Mouse (Mus musculus) yolk sac, embryonic 10.5 days (tissue): ENCODE results near the gene Dnaic2.

Experiments
- DNase-seq: peaks from one replicate; pipeline ENCODE4 v3.0.0-alpha.2; 2017; ENCODE audit warnings: low spot score

The Dnaic2 gene

DNA sequence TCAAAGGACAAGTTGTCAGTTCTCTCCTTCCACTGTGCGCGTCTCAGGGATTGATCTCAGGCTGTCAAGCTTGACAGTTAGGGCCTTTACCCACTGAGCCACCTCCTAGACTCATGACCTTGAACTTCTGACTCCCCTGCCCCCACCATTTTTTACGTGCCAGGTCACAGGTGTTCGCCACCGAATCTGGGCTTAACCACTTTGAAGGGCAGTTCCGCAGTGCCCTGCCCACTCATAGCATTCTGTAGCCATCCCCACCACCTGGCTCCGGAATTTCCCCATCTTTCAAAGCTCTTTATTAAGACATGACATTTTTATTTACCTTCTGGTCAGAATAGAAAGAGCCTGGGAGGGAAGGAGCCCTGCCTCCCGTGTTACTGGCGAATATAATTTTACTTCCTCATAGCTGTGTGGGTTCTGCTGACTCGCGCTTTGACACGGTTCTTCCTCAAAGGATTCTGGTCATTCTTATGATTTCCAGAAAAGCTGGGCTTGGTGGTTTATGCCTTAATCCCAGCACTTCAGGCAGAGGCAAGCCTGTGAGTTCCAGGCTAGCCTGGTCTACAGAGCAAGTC, 20.4 kb downstream of the Dnaic2 start:
- DNase-seq, result no peak

DNA sequence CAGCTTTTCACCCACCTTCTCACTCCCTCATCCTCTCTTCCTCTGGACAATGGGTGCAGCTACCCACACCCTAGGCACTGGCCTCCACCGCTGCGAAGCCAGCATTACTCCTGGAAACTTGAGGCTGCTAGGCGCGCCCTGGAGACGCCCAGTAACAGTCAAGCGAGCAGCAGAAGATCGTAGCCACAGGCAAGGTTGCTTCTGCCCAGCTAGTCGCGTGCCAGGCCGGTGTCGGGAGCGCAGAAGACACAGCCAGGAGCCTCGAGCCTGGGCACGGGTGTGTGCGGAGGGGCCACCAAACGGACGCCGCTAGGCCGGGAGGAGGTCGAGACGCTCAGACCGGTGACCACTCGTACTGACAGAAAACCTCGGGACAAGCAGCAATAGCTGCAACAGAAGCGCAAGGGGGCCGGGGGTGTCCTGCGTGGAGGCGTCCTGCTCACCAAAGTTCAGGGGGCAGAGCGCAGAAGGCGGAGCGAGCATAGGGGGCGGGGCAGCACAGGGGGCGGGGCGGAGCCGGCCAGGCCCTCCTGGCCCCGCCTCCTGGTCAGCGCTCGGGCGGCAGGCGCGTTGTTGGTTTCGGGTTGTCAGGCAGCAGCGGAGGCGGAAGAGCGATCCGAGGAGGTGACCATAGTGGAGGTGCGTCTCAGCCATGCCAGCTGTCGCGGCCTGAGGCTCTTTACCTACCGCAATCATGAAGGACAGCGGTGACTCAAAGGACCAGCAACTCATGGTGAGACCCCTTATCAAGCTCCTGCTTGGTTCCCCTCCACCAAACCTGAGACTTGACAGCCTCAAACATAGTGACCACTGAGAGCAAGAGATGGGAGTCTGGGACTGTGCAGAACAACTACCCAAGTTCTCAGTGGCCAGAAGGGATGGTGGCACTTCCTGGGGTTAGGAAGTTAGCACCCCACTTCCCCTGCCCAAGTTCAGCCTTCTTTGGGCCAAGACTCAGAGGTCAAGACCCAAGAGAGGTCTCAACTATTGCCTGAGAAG, 37.9 kb downstream of the Dnaic2 start, which contains the start of gene Kif19a:
Gene Kif19a (plus strand): TSS at position 569 of the 999 bp plus-strand sequence.
- peak; percentile 68 for DNase-seq

DNA sequence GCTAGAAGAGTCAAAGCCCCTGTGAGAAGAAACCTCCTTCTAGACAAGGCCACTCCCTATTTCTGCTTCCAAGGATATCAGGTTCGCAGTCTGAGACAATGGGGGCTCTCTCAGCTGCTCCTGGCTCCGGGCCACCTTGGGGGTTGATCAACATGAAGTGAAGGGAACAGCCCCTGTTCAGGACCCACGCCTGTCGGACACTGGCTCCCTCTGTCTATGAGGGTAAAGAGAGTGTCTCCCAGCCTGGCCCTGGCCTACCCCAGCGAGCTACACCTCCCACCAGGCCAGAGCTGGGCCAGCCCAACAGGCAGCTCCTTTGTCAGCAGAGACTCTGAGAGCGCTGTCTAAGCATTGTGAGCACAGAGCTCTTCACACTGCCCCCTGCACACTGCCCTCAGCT, 42.7 kb downstream of the Dnaic2 start:
- DNase-seq, result no peak

DNA sequence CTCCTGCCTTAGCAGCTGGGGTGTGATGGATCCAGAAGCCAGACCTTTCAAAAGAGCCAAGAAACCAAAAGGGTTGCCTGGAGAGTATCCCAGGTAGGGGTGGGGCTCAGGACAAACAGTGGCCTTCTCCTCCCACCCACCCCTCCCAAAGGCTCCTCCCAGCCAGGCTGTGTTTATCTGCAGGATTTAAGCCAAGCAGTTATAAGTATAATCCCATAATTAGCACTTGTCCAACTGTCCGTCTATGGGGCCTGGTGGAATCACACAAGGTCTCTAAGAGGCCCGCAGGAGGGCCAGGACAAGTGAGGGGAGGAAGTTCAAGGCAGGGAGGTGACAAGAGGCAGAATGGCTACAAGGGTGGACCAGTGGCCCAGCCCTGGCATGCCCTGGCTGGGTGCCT, 44.7 kb downstream of the Dnaic2 start:
- DNase-seq, result no peak

DNA sequence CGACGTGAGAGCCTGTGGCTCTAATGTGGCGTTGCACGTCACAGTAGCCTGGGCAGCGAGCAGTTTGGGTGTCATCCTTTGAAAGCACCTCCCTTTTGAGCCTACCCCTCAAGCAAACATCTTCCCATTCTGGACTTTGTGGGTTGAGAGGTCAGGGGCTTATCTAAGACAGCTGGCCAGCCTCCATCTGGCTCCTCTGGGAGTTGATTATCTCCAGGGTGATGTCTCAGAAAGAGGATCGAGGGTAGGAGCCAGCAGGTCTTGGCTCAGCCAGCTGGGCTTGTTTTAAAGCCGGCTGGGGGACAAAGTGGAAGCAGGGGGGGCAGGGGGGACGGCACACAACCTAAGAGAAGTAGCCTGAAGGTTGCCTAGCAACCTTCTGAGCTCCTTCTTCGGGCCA, 52.9 kb downstream of the Dnaic2 start:
- DNase-seq, result no peak

DNA sequence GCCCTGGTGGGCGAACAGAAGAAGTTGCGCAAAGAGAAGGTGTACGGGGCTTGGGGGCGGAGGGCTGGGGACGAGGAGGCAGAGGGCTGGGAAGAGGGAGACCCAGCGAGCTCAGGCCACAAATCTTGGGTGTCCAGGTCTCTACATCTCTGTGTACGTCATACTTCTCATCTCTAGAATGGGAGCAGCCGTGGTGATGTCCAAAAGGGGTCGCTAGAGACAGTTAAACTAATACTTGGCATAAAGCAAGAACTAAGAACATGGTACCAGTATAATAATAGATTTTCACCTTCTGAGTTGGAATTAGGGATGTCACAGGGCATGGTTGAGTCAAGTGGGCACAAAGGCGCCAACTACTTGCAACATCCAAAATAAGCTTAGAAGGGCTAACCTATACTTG, 58.7 kb downstream of the Dnaic2 start:
- DNase-seq, result no peak

DNA sequence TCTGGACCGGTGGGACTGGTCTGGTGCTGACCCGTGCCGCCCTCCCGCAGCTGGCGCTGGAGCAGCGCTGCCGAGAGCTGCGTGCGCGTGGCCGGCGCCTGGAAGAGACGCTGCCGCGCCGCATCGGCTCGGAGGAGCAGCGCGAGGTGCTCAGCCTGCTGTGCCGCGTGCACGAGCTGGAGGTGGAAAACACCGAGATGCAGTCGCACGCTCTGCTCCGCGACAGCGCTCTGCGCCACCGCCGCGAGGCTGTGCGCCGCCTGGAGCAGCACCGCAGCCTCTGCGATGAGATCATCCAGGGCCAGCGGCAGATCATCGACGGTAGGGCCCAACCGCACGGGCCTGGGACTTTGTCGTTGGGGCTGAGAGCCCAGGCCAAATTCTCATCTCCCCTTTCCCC, 59.1 kb downstream of the Dnaic2 start:
- no peak for DNase-seq

DNA sequence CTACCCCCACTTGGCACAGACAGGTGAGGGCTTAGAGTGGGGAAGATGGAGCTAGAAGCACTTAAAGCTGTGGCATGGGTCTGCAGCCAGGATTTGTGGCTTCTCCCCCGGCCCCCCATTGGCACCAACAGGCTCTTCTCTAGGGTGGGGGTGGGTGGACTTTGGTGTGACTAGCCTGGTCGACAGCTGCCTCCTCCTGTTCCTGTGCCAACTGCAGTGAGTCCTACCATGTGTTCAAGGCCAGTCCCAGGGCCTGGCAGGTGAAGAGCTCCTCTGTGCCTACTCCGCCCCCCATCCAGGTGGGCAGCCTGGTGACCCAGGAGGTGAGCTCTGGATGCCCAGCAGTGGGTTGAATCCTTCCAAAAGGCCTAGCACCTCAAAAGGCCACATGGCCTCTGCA, 60.4 kb downstream of the Dnaic2 start:
- DNase-seq, result no peak

DNA sequence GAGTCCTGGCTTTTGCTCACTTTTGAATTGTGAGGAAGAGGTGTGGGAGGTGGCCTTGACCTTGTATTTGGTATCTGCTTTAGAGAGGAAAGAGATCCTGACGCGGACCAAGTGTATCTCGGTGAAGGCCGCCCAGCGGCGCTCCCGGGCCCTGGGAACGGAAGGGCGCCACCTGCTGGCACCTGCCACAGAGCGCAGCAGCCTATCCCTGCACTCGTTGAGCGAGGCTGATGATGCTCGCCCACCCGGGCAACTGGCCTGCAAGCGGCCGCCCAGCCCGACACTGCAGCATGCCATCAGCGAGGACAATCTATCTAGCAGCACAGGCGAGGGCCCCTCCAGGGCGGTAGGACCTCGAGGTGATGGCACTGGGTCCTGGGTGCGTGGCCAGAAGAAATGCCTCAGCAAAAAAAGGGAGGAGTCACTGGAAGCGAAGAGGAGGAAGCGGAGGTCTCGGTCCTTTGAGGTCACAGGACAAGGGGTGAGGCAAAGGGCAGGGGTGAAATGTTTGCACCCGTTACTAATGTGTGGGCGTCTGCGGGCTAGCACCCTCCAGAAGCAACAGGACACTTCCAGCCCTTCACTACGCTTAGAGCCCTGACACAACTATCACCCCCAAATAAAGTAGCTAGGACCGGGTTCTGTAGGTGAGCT, 62.0 kb downstream of the Dnaic2 start:
- DNase-seq, result peak; percentile 55

DNA sequence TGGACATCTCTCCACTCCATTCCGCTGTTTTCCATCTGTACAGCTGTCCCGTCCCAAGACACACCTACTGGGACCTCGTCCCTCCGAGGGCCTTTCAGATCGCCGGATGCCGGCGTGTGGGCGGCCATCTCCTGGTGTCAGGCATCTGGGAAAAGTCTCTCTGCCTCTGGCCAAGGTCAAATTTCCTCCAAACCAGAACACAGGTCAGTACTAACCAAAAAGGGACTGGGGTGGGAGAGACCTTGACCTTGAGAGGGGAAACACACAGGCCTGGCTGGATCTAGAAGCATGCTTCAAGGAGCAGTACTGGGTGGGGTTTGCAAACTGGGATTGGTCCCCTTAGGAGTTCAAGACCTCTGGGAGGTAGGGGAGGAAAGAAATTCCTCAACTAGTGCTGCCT, 62.5 kb downstream of the Dnaic2 start:
- no peak for DNase-seq

DNA sequence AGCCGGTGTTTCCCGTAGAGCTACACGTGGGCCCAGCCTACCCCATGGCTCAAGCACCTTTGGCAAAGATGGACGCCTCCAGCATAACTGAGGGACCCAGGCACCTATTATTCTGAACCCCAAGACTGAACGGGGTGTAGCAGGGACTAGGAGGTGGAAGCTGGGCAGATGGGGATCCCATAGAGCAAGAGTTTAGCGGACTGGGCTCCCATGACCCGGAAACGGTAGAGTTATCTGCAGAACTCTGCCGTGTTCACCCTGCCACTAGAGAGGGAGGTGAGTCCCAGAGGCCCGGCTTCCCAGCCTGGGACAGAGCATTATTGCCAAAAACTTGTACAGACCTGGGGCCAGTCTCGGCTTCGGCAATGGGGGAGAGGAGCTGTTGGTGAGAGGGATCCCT, 63.0 kb downstream of the Dnaic2 start:
- no peak for DNase-seq

DNA sequence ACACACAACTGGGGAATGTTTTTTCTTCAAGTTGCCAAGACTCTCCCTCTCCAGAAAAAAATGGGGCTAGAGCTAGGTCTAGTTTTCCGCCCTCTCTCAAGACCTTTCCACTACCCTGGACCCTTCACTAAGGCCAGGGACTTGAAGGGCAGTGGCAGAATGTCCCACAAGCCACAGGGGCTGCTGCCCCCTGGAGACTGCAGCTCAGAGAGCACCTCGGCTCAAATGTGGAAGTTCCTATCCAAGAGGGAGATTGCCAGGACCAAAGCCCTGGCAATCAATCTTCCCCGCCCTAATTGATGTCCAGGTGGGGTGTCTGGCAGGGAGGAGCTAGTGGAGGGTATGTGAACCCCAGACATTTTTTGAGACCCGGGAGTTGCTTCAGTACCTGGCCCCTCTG, 63.6 kb downstream of the Dnaic2 start:
- no peak for DNase-seq

DNA sequence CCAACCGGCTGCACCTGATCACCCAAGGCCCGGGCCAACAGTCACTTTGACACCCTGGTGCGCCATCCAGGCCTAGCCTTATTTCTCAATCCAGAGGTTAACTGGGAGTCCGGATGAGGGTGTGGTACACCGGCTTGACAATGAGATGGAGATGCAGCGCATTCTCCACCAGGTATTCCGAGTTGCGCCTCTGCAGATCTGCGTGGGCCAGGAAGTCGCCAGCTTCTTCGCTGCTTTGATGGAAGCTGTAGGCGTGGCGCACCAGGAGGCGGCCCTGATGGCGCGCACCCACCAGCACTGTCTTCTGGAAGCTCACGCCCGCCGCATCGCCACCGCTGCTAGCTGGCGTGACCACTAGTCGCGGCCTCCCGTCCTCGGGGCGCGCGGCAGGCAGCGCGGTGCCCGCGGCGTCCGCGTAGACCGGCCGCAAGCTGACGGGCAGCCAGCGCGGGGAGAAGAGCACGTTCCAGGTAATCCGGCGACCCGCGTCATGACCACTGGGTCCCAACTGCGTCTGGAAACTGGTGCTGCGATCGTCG, 64.2 kb downstream of the Dnaic2 start:
- no peak for DNase-seq

DNA sequence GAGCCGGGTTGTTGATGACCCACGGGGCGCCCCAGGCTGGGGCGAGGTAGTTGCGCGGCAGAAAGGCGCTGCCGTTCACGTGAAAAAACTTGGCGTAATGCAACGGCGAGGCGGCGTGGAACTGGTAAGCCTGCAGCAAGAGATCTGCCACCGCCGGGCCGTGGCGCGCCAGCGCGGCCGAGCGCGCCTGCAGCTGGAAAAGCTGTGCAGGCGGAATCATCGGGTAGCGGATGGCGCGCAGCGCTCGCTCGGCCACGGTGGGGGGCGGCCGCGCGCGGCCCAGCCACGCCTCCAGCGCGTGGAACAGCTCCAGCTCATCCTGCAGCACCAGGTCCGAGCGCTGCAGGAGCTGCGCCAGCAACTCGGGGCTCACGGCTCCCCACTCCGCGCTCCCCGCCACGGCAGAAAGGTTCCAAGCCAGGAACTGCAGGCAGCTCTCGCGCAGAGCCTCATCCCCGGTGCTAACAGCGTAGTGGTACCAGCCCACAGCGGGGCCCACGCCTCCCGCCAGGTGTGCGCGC, 64.7 kb downstream of the Dnaic2 start:
- DNase-seq, result no peak

DNA sequence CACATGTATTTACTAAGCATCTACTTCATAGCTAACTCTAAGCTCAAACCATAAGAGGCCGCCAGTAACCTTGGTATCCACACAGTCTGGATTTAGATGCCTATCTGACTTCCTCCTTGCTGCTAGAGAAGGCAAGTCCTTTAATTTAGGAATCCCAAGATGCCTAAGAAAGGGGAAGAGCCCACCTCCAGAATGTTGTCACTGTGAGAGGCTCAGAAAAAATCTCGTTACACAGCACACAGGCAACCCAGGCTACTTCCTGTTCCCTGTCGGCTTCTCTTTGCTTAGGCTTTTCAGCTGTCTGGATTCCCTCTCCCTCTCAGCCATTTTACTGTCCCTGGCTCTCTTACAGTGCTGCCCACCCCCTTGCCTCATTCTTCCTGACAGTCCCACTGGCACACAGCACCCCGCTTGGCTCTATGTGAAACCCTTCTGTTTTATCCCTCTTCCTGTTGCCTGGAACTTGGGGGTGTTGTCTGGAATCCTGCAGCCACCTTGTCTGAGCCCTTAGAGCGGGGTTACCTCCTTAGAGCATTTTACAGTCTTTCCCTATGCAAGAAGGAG, 65.8 kb downstream of the Dnaic2 start:
- no peak for DNase-seq

DNA sequence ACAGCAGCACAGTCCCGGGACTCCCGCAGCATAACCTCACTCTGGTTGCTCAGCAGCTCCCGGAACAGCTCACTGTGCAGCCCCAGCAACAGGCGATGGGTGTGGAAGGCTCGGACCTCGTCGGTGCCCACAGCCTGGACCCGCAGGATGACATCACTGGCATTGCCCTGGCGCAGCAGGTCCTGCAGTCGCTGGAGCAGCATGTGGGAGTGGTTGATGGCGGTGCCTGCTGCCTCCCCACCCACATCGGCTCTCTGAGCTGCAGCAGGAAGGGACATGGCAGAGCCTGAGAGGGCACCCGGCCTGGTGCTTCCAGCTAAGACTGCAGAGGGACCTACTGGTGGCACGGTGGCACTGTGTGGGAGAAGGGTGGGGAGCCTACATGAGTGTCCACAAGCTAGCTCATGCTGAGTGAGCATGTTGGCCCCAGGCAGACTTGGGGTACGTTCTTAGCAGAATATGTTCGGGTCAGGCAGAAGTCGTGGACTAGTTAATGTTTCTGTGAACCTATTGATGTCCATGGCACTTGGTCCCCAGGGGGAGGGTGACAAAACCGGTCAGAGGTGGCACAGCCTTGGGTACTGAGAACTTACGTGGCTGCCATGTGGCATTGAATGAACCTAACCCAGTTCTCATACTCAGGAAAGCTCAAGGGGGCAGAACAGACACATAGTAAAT, 66.8 kb downstream of the Dnaic2 start:
- no peak for DNase-seq

DNA sequence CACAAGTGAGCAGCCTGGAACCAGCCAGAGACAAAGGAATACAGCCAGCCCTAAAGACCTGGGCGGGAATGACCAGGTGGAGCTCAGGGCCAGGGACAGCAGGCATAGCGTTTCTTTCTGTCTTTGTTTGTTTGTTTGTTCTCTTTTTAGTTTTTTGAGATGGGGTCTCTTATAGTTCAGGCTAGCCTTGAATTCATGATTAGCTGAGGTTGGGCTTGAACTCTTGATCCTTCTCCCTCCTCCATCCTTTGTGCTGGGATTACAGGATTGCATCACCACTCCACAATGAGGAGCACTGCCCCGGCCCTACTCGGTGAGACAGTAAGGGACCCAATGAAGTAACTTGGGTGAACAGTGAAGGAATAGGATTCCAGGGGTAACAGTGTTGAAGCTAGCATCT, 67.5 kb downstream of the Dnaic2 start:
- DNase-seq, result no peak

DNA sequence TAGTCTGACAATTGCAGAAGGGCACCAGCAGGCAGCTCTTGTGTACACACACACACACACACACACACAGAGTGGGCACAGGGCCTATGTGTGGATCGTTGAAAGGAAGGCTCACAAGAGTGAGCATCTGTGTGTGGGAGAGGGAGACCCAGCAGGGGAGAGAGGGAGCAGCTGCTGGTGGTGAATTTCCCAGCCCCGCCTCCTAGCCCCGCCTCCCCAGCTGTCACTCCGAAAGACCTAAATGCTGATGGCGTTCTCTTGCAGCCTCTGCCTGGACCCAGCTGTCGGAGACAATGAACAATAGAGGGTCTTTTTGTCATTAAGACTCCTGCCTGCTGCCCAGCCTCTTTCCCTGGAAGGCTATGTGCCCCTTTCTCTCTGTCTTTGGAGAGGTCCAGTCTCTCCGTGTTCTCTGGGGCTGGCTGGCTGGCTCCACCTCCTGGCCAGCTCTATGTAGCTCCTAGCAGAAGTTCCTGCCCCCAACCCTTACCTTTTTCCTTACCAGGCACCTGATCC, 68.1 kb downstream of the Dnaic2 start:
- DNase-seq, result peak; percentile 53

DNA sequence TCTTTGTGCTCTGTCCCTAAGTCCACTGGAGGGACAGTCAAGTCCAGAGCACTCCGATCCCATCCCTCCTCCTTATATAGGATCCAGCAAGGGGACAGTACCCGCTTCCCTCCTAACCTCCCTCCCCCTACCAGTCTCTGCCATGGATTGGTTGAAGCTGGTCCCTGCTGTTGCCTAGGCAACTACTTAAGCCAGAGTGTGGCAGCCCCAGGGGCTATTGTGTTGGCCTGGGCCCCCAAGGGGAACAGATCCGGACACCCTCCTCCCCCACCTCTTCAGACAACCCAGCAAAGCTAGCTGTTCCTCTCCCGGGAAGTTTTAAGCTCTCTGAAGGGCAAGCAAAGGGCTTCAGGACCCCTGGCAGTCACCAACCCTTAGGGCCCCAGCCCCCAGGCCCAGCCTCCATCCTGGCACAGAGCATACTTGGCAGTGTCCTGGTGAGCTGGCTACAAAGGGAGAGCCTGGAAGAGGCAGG, 68.7 kb downstream of the Dnaic2 start, which contains the start of gene Btbd17:
Gene Btbd17 (minus strand): TSS at position 98 of the 475 bp plus-strand sequence.
- DNase-seq, result no peak

DNA sequence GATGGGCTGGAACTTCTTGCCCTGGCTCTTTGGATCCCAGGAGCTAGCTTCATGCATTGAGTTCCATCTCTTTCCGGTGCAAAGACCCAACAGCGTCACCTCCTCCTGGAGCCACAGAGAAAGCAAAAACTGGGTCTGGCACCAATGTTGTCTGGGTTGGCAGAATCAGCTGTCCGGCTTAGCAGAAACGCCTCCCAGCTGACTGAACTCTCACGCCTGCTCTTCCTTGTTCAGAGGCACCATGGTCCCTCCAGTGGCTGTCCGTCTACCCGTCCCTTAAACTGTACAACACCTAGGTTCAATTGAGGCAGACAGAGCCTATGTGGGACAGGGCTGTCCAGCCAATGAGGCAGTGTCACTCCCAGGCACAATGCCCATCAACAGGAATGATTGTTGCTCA, 70.0 kb downstream of the Dnaic2 start:
- DNase-seq, result no peak

DNA sequence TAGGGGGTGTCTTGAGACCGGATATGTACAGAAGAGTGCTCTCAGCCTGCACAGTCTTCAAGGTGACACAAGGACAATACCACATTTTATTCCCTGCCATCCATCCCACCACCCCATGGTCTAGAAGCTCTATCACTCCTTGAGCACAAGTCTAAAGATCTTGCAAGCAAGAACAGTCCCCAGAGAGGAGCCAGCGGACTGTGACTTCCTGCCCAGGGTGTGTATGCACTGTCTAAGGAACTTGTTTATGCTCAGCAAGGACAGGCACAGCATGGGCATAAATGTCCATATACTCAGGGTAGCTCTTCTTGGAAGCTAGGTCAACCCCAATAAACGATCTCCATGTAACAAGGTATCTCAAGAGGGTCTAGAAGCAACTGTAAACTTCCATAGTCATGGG, 70.8 kb downstream of the Dnaic2 start:
- DNase-seq, result no peak
